Mouse (Mus musculus): ENCODE data around the gene Nxn. TPM values are rescaled to one million over a fixed set of nuclear protein-coding genes. Genes with fewer than 3 reads are reported as not detected.

Gene Nxn
- polyA plus RNA-seq, 1 experiment from 2014 or later, result 52.3 TPM

DNA sequence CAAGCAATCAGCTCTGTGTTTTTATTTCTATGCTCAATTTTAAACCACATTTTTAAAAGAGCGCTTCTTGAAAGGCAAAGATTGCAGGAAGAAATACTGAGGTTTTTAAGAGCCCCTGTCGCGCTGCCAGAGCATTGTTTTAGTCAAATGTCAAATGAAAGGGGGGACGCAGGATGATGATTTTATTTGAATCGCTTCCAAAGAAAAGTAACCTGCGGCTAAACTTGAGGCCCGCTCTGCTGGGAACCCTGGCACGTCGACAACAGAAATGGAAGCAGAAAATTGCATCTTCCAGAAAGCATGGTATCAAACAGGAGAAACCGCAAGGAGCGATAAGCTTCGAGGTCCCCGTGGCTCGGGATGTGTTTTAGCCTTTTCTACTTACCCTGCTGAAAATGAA is 57.8 kb downstream of the Nxn start:
- Histone ChIP-seq H3K4me3 (ENCODE audit: low read depth, low read length) (no peak overlapping the region), H3K27me3 (ENCODE audit: control insufficient read depth, insufficient read depth, low read length) (no peaks in the 10 kb centered on the region), H3K9ac (ENCODE audit: low read length) (no peak overlapping the region), H3K27ac (ENCODE audit: low read depth, low read length) (no peak overlapping the region), H3K36me3 (ENCODE audit: control insufficient read depth, insufficient read depth, low read length) (no peaks in the 10 kb centered on the region), H3K9me3 (ENCODE audit: control insufficient read depth, low read length) (no peaks in the 10 kb centered on the region), H3K4me2 (ENCODE audit: low read depth, low read length, severe bottlenecking) (no peak overlapping the region), H3K4me1 (replicated peaks; ENCODE audit: control insufficient read depth, insufficient read depth, low read length) (peaks cover 2% of the 10 kb centered on the region; the same call in 1 of the 2 replicates)
- ATAC-seq (replicated peaks; ENCODE audit: low FRiP score) (no peak), DNase-seq (ENCODE audit: low spot score) (no peak)
- WGBS, result 86% methylated on average over 14 of the region's 14 CpGs

- no peaks in the 10 kb centered on the region for H3K9me3 ChIP-seq (ENCODE audit: control insufficient read depth, low read length)
- H3K36me3 ChIP-seq (ENCODE audit: control insufficient read depth, insufficient read depth, low read length), result no peaks in the 10 kb centered on the region
- H3K4me3 ChIP-seq (ENCODE audit: low read depth, low read length), result no peak overlapping the region
- DNase-seq (ENCODE audit: low spot score) (no peak), ATAC-seq (replicated peaks; ENCODE audit: low FRiP score) (no peak)
- no peak overlapping the region for H3K9ac ChIP-seq (ENCODE audit: low read length)
- H3K4me2 ChIP-seq (ENCODE audit: low read depth, low read length, severe bottlenecking), result no peak overlapping the region
- H3K27ac ChIP-seq (ENCODE audit: low read depth, low read length), result no peak overlapping the region
- WGBS, result 87% methylated on average over 5 of the region's 5 CpGs
- H3K4me1 ChIP-seq (replicated peaks; ENCODE audit: control insufficient read depth, insufficient read depth, low read length), result peaks cover 6% of the 10 kb centered on the region; the same call in 1 of the 2 replicates
- no peaks in the 10 kb centered on the region for H3K27me3 ChIP-seq (ENCODE audit: control insufficient read depth, insufficient read depth, low read length)
These were observed 59.1 kb downstream of the Nxn start for GRCm38 (mm10) chr11:76339830-76340229.

- ATAC-seq (replicated peaks; ENCODE audit: low FRiP score) (no peak), DNase-seq (ENCODE audit: low spot score) (no peak)
- no peaks in the 10 kb centered on the region for H3K36me3 ChIP-seq (ENCODE audit: control insufficient read depth, insufficient read depth, low read length)
- no peak overlapping the region for H3K27ac ChIP-seq (ENCODE audit: low read depth, low read length)
- WGBS, result 87% methylated on average over 11 of the region's 11 CpGs
- H3K9me3 ChIP-seq (ENCODE audit: control insufficient read depth, low read length), result no peaks in the 10 kb centered on the region
- no peak overlapping the region for H3K4me2 ChIP-seq (ENCODE audit: low read depth, low read length, severe bottlenecking)
- H3K9ac ChIP-seq (ENCODE audit: low read length), result no peak overlapping the region
- H3K4me1 ChIP-seq (replicated peaks; ENCODE audit: control insufficient read depth, insufficient read depth, low read length), result peaks cover 6% of the 10 kb centered on the region; the same call in 1 of the 2 replicates
- no peak overlapping the region for H3K4me3 ChIP-seq (ENCODE audit: low read depth, low read length)
- H3K27me3 ChIP-seq (ENCODE audit: control insufficient read depth, insufficient read depth, low read length), result no peaks in the 10 kb centered on the region
These were observed 59.8 kb downstream of the Nxn start for GRCm38 (mm10) chr11:76339141-76339540.

GRCm38 (mm10) chr11:76338656-76339055 is 60.3 kb downstream of the Nxn start:
- H3K4me3 ChIP-seq (ENCODE audit: low read depth, low read length), result no peak overlapping the region
- H3K27ac ChIP-seq (ENCODE audit: low read depth, low read length), result no peak overlapping the region
- WGBS, result 94% methylated on average over 8 of the region's 8 CpGs
- H3K9ac ChIP-seq (ENCODE audit: low read length), result no peak overlapping the region
- no peaks in the 10 kb centered on the region for H3K36me3 ChIP-seq (ENCODE audit: control insufficient read depth, insufficient read depth, low read length)
- no peak overlapping the region for H3K4me2 ChIP-seq (ENCODE audit: low read depth, low read length, severe bottlenecking)
- peaks cover 6% of the 10 kb centered on the region; the same call in 1 of the 2 replicates for H3K4me1 ChIP-seq (replicated peaks; ENCODE audit: control insufficient read depth, insufficient read depth, low read length)
- no peaks in the 10 kb centered on the region for H3K9me3 ChIP-seq (ENCODE audit: control insufficient read depth, low read length)
- DNase-seq (ENCODE audit: low spot score) (no peak), ATAC-seq (replicated peaks; ENCODE audit: low FRiP score) (no peak)
- no peaks in the 10 kb centered on the region for H3K27me3 ChIP-seq (ENCODE audit: control insufficient read depth, insufficient read depth, low read length)

DNA sequence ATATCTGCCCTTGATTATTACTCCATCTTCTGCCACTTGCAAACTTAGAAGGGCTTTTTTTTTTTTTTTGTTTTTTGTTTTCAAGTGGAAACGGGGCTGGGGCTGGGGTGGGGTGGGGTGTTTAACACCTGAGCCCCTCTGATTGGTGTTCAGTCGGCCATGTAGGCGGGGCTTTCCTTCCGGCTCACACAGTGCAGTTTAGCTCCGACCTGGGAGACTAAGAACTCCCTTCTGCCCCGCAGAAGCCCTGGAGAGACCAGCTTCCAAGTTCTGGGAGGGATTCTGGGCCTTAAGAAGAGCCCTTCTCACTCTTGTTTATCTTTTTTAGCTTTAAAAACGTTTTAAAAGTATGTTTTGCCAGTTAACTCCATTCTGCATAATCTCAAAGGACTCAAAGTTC is 61.2 kb downstream of the Nxn start:
- H3K9me3 ChIP-seq (ENCODE audit: control insufficient read depth, low read length), result no peaks in the 10 kb centered on the region
- WGBS, result 6% methylated on average over 7 of the region's 7 CpGs
- no peak overlapping the region for H3K9ac ChIP-seq (ENCODE audit: low read length)
- peaks cover 4% of the 10 kb centered on the region; the same call in 1 of the 2 replicates for H3K4me1 ChIP-seq (replicated peaks; ENCODE audit: control insufficient read depth, insufficient read depth, low read length)
- H3K27me3 ChIP-seq (ENCODE audit: control insufficient read depth, insufficient read depth, low read length), result no peaks in the 10 kb centered on the region
- H3K4me2 ChIP-seq (ENCODE audit: low read depth, low read length, severe bottlenecking), result no peak overlapping the region
- ATAC-seq (replicated peaks; ENCODE audit: low FRiP score) (no peak), DNase-seq (ENCODE audit: low spot score) (no peak)
- no peak overlapping the region for H3K4me3 ChIP-seq (ENCODE audit: low read depth, low read length)
- no peaks in the 10 kb centered on the region for H3K36me3 ChIP-seq (ENCODE audit: control insufficient read depth, insufficient read depth, low read length)
- no peak overlapping the region for H3K27ac ChIP-seq (ENCODE audit: low read depth, low read length)

DNA sequence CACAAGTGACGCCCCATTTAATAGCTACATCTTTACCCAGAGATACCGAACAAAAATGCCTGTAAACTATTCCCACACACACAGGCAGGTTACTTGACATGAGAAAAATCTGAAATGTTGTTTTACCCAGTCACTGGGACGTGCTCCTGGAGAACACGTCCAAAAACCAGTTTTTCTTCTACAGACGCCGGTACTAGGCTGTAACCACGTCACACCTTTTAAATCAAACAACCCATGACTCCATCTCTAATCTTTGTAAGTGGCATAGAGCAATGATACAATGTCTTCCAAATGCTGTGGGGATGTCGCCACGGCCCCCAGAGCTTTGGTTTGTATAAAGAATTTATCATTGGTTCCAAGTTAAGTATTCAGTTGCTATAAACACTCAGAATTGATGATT is 61.7 kb downstream of the Nxn start:
- H3K4me2 ChIP-seq (ENCODE audit: low read depth, low read length, severe bottlenecking), result no peak overlapping the region
- no peaks in the 10 kb centered on the region for H3K27me3 ChIP-seq (ENCODE audit: control insufficient read depth, insufficient read depth, low read length)
- WGBS, result 90% methylated on average over 9 of the region's 9 CpGs
- no peak overlapping the region for H3K9ac ChIP-seq (ENCODE audit: low read length)
- no peak overlapping the region for H3K27ac ChIP-seq (ENCODE audit: low read depth, low read length)
- H3K36me3 ChIP-seq (ENCODE audit: control insufficient read depth, insufficient read depth, low read length), result no peaks in the 10 kb centered on the region
- DNase-seq (ENCODE audit: low spot score) (no peak), ATAC-seq (replicated peaks; ENCODE audit: low FRiP score) (no peak)
- no peak overlapping the region for H3K4me3 ChIP-seq (ENCODE audit: low read depth, low read length)
- H3K9me3 ChIP-seq (ENCODE audit: control insufficient read depth, low read length), result no peaks in the 10 kb centered on the region
- H3K4me1 ChIP-seq (replicated peaks; ENCODE audit: control insufficient read depth, insufficient read depth, low read length), result peaks cover 4% of the 10 kb centered on the region; the same call in 1 of the 2 replicates

- H3K9ac ChIP-seq (ENCODE audit: low read length), result no peak overlapping the region
These were observed 62.7 kb downstream of the Nxn start for GRCm38 (mm10) chr11:76336224-76336623.

DNA sequence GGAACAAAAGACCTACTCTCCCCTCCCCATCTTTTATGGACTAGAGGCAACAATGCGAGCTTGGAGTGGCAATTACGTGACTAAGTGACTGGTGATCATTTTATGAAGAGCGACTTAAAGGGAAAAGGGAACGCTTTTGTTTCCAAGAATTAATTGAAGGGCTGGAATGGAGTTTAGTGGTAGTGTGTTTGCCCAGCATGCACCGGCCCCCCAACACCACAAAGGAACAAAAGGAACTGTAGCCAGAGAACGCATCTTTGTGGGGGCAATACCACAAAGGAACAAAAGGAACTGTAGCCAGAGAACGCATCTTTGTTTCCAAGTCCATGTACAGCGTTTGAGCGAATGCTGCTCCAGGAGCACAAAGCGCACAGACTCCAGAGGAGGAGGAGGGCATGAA is 64.0 kb downstream of the Nxn start:
- DNase-seq (ENCODE audit: low spot score), result no peak
- no peaks in the 10 kb centered on the region for H3K36me3 ChIP-seq (ENCODE audit: control insufficient read depth, insufficient read depth, low read length)
- WGBS, result 38% methylated on average over 10 of the region's 10 CpGs

More at GRCm38 (mm10) chr11:76336224-76336623, 62.7 kb downstream of the Nxn start:
- Histone ChIP-seq H3K36me3 (ENCODE audit: control insufficient read depth, insufficient read depth, low read length) (no peaks in the 10 kb centered on the region), H3K4me3 (ENCODE audit: low read depth, low read length) (no peak overlapping the region), H3K4me1 (replicated peaks; ENCODE audit: control insufficient read depth, insufficient read depth, low read length) (peaks cover 4% of the 10 kb centered on the region; the same call in 1 of the 2 replicates), H3K4me2 (ENCODE audit: low read depth, low read length, severe bottlenecking) (no peak overlapping the region), H3K27me3 (ENCODE audit: control insufficient read depth, insufficient read depth, low read length) (no peaks in the 10 kb centered on the region), H3K9me3 (ENCODE audit: control insufficient read depth, low read length) (no peaks in the 10 kb centered on the region), H3K27ac (ENCODE audit: low read depth, low read length) (no peak overlapping the region)
- ATAC-seq (replicated peaks; ENCODE audit: low FRiP score), result no peak
- DNase-seq (ENCODE audit: low spot score), result no peak

DNA sequence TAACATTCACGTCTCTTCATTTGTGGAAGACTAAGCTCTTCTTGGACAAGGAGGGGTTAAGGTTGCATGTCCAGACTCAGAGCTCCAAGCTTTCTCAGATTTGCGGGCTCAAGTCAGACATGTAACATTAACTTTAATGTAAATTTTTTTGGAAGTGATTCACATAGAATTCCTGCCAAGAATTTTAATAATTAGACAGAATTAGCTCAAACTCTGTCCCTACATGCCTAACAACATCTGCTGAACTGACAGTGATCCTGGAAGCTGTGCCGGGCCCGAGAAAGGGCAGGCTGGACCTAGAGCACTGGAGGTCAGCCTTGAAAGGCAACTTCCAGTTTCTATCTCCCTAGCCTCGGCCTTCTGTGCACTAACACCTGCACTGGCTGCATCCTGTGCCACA is 66.7 kb downstream of the Nxn start:
- no peak overlapping the region for H3K4me3 ChIP-seq (ENCODE audit: low read depth, low read length)
- no peak overlapping the region for H3K9ac ChIP-seq (ENCODE audit: low read length)
- H3K27me3 ChIP-seq (ENCODE audit: control insufficient read depth, insufficient read depth, low read length), result no peaks in the 10 kb centered on the region
- WGBS, result 77% methylated on average over 5 of the region's 5 CpGs
- H3K4me2 ChIP-seq (ENCODE audit: low read depth, low read length, severe bottlenecking), result no peak overlapping the region
- no peaks in the 10 kb centered on the region for H3K36me3 ChIP-seq (ENCODE audit: control insufficient read depth, insufficient read depth, low read length)
- H3K9me3 ChIP-seq (ENCODE audit: control insufficient read depth, low read length), result no peaks in the 10 kb centered on the region
- DNase-seq (ENCODE audit: low spot score) (no peak), ATAC-seq (replicated peaks; ENCODE audit: low FRiP score) (no peak)
- H3K27ac ChIP-seq (ENCODE audit: low read depth, low read length), result no peak overlapping the region
- H3K4me1 ChIP-seq (replicated peaks; ENCODE audit: control insufficient read depth, insufficient read depth, low read length), result peaks cover 6% of the 10 kb centered on the region; the same call in 1 of the 2 replicates

More for the DNA sequence above, 64.0 kb downstream of the Nxn start:
- no peak overlapping the region for H3K9ac ChIP-seq (ENCODE audit: low read length)
- H3K4me3 ChIP-seq (ENCODE audit: low read depth, low read length), result no peak overlapping the region
- no peaks in the 10 kb centered on the region for H3K9me3 ChIP-seq (ENCODE audit: control insufficient read depth, low read length)
- ATAC-seq (replicated peaks; ENCODE audit: low FRiP score), result no peak
- H3K27me3 ChIP-seq (ENCODE audit: control insufficient read depth, insufficient read depth, low read length), result no peaks in the 10 kb centered on the region
- H3K4me1 ChIP-seq (replicated peaks; ENCODE audit: control insufficient read depth, insufficient read depth, low read length), result peaks cover 4% of the 10 kb centered on the region; the same call in 1 of the 2 replicates
- no peak overlapping the region; the same call in 1 of the 2 replicates for H3K27ac ChIP-seq (ENCODE audit: low read depth, low read length)
- H3K4me2 ChIP-seq (ENCODE audit: low read depth, low read length, severe bottlenecking), result no peak overlapping the region

Data from forebrain, embryonic 11.5 days (tissue).